Mouse (Mus musculus) E14TG2a.4 (cell line): ENCODE data around the gene Grin2b.

Experiments
- H3K27me3 ChIP-seq: 2 replicates; pipeline ENCODE4 v1.6.1; 2014; ENCODE audit warnings: low read length, control low read depth; ENCODE audit not compliant: insufficient read depth
- H3K36me3 ChIP-seq: 2 replicates; pipeline ENCODE4 v1.6.1; 2014; ENCODE audit warnings: low read length, control low read depth; ENCODE audit not compliant: insufficient read depth
- H3K4me1 ChIP-seq: replicated peaks from 2 replicates; pipeline ENCODE4 v1.6.1; 2014; ENCODE audit warnings: low read depth, low read length, control low read depth
- H3K4me3 ChIP-seq: replicated peaks from 2 replicates; pipeline ENCODE4 v1.5.1; 2014; ENCODE audit warnings: mild to moderate bottlenecking, low read length
- H3K9me3 ChIP-seq: 2 replicates; pipeline ENCODE4 v1.6.1; 2014; ENCODE audit warnings: low read length, control low read depth
- CTCF ChIP-seq: conservative IDR thresholded peaks from 2 replicates; pipeline ENCODE4 v1.5.1; 2014; ENCODE audit warnings: low read length
- NANOG ChIP-seq: IDR thresholded peaks from 2 replicates; pipeline ENCODE4 v1.6.1; 2014; ENCODE audit warnings: borderline replicate concordance, low read length, mixed read lengths
- POU5F1 ChIP-seq: IDR thresholded peaks from 2 replicates; pipeline ENCODE4 v1.6.1; 2014; ENCODE audit warnings: low read length, borderline replicate concordance

Gene Grin2b

GRCm38 (mm10) chr6:136040931-136041330, 132.4 kb downstream of the Grin2b start:
- H3K4me1 ChIP-seq = no peaks in the 10 kb centered on the region
- H3K9me3 ChIP-seq = no peaks in the 10 kb centered on the region
- no peaks in the 10 kb centered on the region for H3K36me3 ChIP-seq
- no peak for TF ChIP-seq POU5F1
- TF ChIP-seq CTCF = no peak
- TF ChIP-seq NANOG = no peak
- H3K27me3 ChIP-seq = no peaks in the 10 kb centered on the region
- no peak overlapping the region for H3K4me3 ChIP-seq

GRCm38 (mm10) chr6:136029235-136029939, 143.9 kb downstream of the Grin2b start:
- no peak for TF ChIP-seq CTCF
- TF ChIP-seq NANOG = no peak
- TF ChIP-seq POU5F1 = no peak
- Histone ChIP-seq H3K9me3 (no peaks in the 10 kb centered on the region), H3K4me3 (no peak overlapping the region), H3K27me3 (no peaks in the 10 kb centered on the region), H3K4me1 (no peaks in the 10 kb centered on the region), H3K36me3 (no peaks in the 10 kb centered on the region)

- H3K4me3 ChIP-seq = no peak overlapping the region
- H3K9me3 ChIP-seq = no peaks in the 10 kb centered on the region
- H3K27me3 ChIP-seq = no peaks in the 10 kb centered on the region
- no peak for TF ChIP-seq POU5F1
- TF ChIP-seq CTCF = no peak
- no peak for TF ChIP-seq NANOG
- no peaks in the 10 kb centered on the region for H3K4me1 ChIP-seq
- H3K36me3 ChIP-seq = no peaks in the 10 kb centered on the region
Measured at GRCm38 (mm10) chr6:136026936-136027335, 146.4 kb downstream of the Grin2b start.

GRCm38 (mm10) chr6:136025801-136026200, 147.5 kb downstream of the Grin2b start:
- no peaks in the 10 kb centered on the region for H3K27me3 ChIP-seq
- no peak for TF ChIP-seq CTCF
- H3K36me3 ChIP-seq = no peaks in the 10 kb centered on the region
- no peaks in the 10 kb centered on the region for H3K9me3 ChIP-seq
- no peak overlapping the region for H3K4me3 ChIP-seq
- H3K4me1 ChIP-seq = 0 out of 2 replicates have a peak, but pooled peaks cover 5% of the 10 kb centered on the region

- H3K4me1 ChIP-seq = 0 out of 2 replicates have a peak, but pooled peaks cover 5% of the 10 kb centered on the region
- no peaks in the 10 kb centered on the region for H3K36me3 ChIP-seq
- TF ChIP-seq NANOG (no peak), CTCF (no peak), POU5F1 (no peak)
- H3K9me3 ChIP-seq = no peaks in the 10 kb centered on the region
- no peaks in the 10 kb centered on the region for H3K27me3 ChIP-seq
- no peak overlapping the region for H3K4me3 ChIP-seq
Measured at GRCm38 (mm10) chr6:136020460-136020859, 152.9 kb downstream of the Grin2b start.

GRCm38 (mm10) chr6:136018962-136019361, 154.3 kb downstream of the Grin2b start:
- H3K27me3 ChIP-seq = no peaks in the 10 kb centered on the region
- no peaks in the 10 kb centered on the region for H3K36me3 ChIP-seq
- TF ChIP-seq CTCF (no peak), POU5F1 (no peak), NANOG (no peak)
- no peaks in the 10 kb centered on the region for H3K9me3 ChIP-seq
- H3K4me3 ChIP-seq = no peak overlapping the region
- 0 out of 2 replicates have a peak, but pooled peaks cover 5% of the 10 kb centered on the region for H3K4me1 ChIP-seq

- Histone ChIP-seq H3K9me3 (no peaks in the 10 kb centered on the region), H3K4me3 (no peak overlapping the region), H3K27me3 (no peaks in the 10 kb centered on the region), H3K4me1 (no peaks in the 10 kb centered on the region), H3K36me3 (no peaks in the 10 kb centered on the region)
- TF ChIP-seq NANOG = no peak
- no peak for TF ChIP-seq POU5F1
- TF ChIP-seq CTCF = no peak
Measured at GRCm38 (mm10) chr6:136013556-136014380, 159.5 kb downstream of the Grin2b start.

- Histone ChIP-seq H3K4me3 (no peak overlapping the region), H3K36me3 (no peaks in the 10 kb centered on the region), H3K4me1 (no peaks in the 10 kb centered on the region), H3K9me3 (no peaks in the 10 kb centered on the region), H3K27me3 (no peaks in the 10 kb centered on the region)
- TF ChIP-seq NANOG = no peak
- no peak for TF ChIP-seq POU5F1
- TF ChIP-seq CTCF = no peak
Measured at GRCm38 (mm10) chr6:136011533-136011932, 161.8 kb downstream of the Grin2b start.
